Mouse (Mus musculus): ENCODE measurements around the gene Adcyap1r1.

DNA sequence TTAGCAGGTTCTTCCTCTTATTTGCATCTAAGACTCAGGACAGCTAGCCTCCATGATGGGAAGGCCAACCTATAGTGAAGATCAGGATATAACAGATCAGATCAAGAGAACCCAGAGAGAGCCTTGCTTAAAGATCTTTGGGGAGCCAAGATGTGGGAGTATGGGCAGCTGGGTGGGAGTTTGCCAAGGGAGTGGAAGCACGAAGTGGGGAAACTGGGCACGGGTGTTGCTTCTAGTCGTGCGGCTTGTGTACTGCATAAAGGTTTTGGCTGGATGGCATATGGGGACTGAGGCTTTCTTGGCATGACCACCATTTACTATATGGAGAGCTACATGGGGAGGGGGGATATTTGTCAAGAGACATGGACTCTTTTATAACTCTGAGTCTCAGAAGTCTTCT lies 44.4 kb downstream of the Adcyap1r1 start:
- TF ChIP-seq POLR2A (IDR thresholded peaks at IDR 0.05; ENCODE audit: control insufficient read depth in 1 of 2, insufficient read depth in 1 of 2, low read depth in 1 of 2, low read length in 2 of 2, poor library complexity in 1 of 2) = no peak
- no peak for TF ChIP-seq E2F4 (IDR thresholded peaks at IDR 0.05; ENCODE audit: borderline replicate concordance, low read depth, low read length)
- TF ChIP-seq GABPA (IDR thresholded peaks at IDR 0.05; ENCODE audit: low read depth, low read length) = no peak
- TF ChIP-seq CHD2 (IDR thresholded peaks at IDR 0.05; ENCODE audit: low read length) = no peak
- no peak for TF ChIP-seq CTCF (IDR thresholded peaks at IDR 0.05 in 2 of 3, conservative IDR thresholded peaks at IDR 0.05 in 1 of 3; ENCODE audit: control insufficient read depth in 1 of 3, insufficient read depth in 1 of 3, low read depth in 2 of 3, low read length in 3 of 3, poor library complexity in 1 of 3, severe bottlenecking in 1 of 3)
- TF ChIP-seq HCFC1 (IDR thresholded peaks at IDR 0.05; ENCODE audit: low read depth, low read length) = no peak
- TF ChIP-seq ETS1 (IDR thresholded peaks at IDR 0.05; ENCODE audit: low read depth, low read length) = no peak
- TF ChIP-seq SMC3 (IDR thresholded peaks at IDR 0.05; ENCODE audit: low read depth, low read length) = no peak
- no peak for TF ChIP-seq MYC (IDR thresholded peaks at IDR 0.05; ENCODE audit: low read depth, low read length)
- no peak for TF ChIP-seq USF2 (IDR thresholded peaks at IDR 0.05; ENCODE audit: borderline replicate concordance in 1 of 2, insufficient read depth in 1 of 2, low read depth in 1 of 2, low read length in 2 of 2)
- no peak for TF ChIP-seq EP300 (IDR thresholded peaks at IDR 0.05; ENCODE audit: low read depth in 1 of 2, low read length in 2 of 2)
- TF ChIP-seq ZMIZ1 (IDR thresholded peaks at IDR 0.05; ENCODE audit: low read depth, low read length) = no peak
